Mouse (Mus musculus) kidney, postnatal 10 days (tissue): ENCODE results near the gene Otud4.

Experiments
- DNase-seq: peaks from one replicate; pipeline ENCODE4 v3.0.0; 2021; ENCODE audit warnings: mixed read lengths

Gene Otud4

GRCm38 (mm10) chr8:79639586-79640451 lies at the start of gene Otud4:
Otud4 (plus strand) TSS chr8:79639618.
- DNase-seq: peak; percentile 69

- DNase-seq: no peak
These were observed 38.5 kb upstream of the Otud4 start for GRCm38 (mm10) chr8:79600962-79601361.

GRCm38 (mm10) chr8:79603204-79603603 lies 36.2 kb upstream of the Otud4 start:
- DNase-seq: peak; percentile 28

GRCm38 (mm10) chr8:79606225-79606624 lies 33.2 kb upstream of the Otud4 start:
- peak; percentile 43 for DNase-seq

GRCm38 (mm10) chr8:79606751-79607300 lies 32.6 kb upstream of the Otud4 start:
- no peak for DNase-seq

- no peak for DNase-seq
These were observed 30.7 kb upstream of the Otud4 start for GRCm38 (mm10) chr8:79608701-79609100.

GRCm38 (mm10) chr8:79610268-79610667 lies 29.1 kb upstream of the Otud4 start:
- DNase-seq: no peak

GRCm38 (mm10) chr8:79612298-79612697 lies 27.1 kb upstream of the Otud4 start:
- DNase-seq: no peak

- no peak for DNase-seq
These were observed 26.5 kb upstream of the Otud4 start for GRCm38 (mm10) chr8:79612965-79613364.

GRCm38 (mm10) chr8:79615741-79616350 lies 23.6 kb upstream of the Otud4 start:
- peak; percentile 29 for DNase-seq

GRCm38 (mm10) chr8:79618906-79619305 lies 20.5 kb upstream of the Otud4 start:
- DNase-seq: no peak

GRCm38 (mm10) chr8:79619353-79619752 lies 20.1 kb upstream of the Otud4 start:
- DNase-seq: no peak

- no peak for DNase-seq
These were observed 19.4 kb upstream of the Otud4 start for GRCm38 (mm10) chr8:79620000-79620399.

- DNase-seq: no peak
These were observed 18.7 kb upstream of the Otud4 start for GRCm38 (mm10) chr8:79620489-79621276.

GRCm38 (mm10) chr8:79622346-79622745 lies 17.1 kb upstream of the Otud4 start:
- DNase-seq: no peak

GRCm38 (mm10) chr8:79623351-79623750 lies 16.1 kb upstream of the Otud4 start:
- no peak for DNase-seq

- no peak for DNase-seq
These were observed 15.0 kb upstream of the Otud4 start for GRCm38 (mm10) chr8:79624416-79624815.

- no peak for DNase-seq
These were observed 13.2 kb upstream of the Otud4 start for GRCm38 (mm10) chr8:79626213-79626612.

GRCm38 (mm10) chr8:79635491-79635890 lies 3.9 kb upstream of the Otud4 start:
- no peak for DNase-seq

GRCm38 (mm10) chr8:79636151-79636550 lies 3.3 kb upstream of the Otud4 start:
- DNase-seq: no peak

GRCm38 (mm10) chr8:79637237-79637636 lies 2.2 kb upstream of the Otud4 start:
- DNase-seq: no peak

- DNase-seq: peak; percentile 52
These were observed 1.3 kb upstream of the Otud4 start for GRCm38 (mm10) chr8:79638001-79638706.
